Mouse (Mus musculus) adrenal gland, postnatal 4 days (tissue): ENCODE data around the gene Inpp5k. TPM values are rescaled to one million over a fixed set of nuclear protein-coding genes. Genes with fewer than 3 reads are reported as not detected.
"Not testable (repeated sequence)": the region's sequence is repeated elsewhere in the genome, so short reads cannot be mapped to it uniquely, and the experiment has no call there.

ENCODE experiments used
- DNase-seq, 2 experiments: peaks; one replicate each; pipeline ENCODE4 v3.0.0; 2021 to 2022; ENCODE audit warnings: low spot score in 2 of 2, mixed read lengths in 2 of 2
- total RNA-seq, 2 experiments: library from RNA; stranded (reverse); gene quantifications; 2 replicates each; pipeline ENCODE4 v1.2.3; 2021

The Inpp5k gene
- total RNA-seq, 2 experiments from 2014 or later, result 59.8 to 64.4 TPM

DNA sequence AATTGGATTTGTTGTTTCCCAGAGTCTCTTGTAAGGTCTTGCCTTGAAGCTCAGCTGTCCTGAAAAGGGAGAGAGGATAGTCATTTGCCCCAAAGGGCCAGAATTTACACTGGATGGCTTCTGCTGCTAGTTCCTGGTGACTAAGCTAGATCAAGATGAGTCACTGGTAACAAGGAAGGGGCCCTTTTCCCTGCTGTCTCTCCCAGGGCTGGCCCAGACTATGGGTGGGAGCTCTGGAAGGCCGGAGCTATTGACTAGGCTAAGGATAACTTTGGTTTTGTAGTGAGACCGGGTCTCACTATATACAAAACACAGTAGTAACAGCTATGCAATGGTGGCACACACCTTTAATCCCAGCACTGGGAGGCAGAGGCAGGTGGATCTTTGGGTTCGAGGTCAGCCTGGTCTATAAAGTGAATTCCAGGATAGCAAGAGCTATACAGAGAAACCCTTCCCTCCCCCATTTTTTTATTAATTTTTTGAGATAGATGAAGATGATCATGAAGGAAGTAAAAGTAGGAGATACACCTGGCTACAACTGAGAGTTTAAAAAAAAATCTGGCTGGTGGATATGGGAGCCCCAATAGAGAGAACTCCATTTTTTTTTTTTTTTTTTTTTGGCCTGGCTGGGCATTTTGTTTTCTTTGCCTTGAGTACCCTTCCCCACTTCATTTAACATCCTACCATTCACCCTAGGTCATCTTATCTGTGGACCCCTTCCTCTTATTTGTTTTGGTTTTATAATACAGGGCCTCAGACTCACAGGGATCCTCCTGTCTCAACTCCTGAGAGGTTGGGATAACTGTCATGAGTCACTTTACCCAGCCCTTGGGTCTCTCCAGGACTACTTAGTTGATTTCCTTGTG lies 47.3 kb downstream of the Inpp5k start:
- DNase-seq, result no peak

GRCm38 (mm10) chr11:75678747-75679438 lies 48.1 kb downstream of the Inpp5k start, which contains the start of gene Crk:
Gene Crk, plus strand, starts transcription at chr11:75679259.
- peak; percentile 96 to 97 for DNase-seq

DNA sequence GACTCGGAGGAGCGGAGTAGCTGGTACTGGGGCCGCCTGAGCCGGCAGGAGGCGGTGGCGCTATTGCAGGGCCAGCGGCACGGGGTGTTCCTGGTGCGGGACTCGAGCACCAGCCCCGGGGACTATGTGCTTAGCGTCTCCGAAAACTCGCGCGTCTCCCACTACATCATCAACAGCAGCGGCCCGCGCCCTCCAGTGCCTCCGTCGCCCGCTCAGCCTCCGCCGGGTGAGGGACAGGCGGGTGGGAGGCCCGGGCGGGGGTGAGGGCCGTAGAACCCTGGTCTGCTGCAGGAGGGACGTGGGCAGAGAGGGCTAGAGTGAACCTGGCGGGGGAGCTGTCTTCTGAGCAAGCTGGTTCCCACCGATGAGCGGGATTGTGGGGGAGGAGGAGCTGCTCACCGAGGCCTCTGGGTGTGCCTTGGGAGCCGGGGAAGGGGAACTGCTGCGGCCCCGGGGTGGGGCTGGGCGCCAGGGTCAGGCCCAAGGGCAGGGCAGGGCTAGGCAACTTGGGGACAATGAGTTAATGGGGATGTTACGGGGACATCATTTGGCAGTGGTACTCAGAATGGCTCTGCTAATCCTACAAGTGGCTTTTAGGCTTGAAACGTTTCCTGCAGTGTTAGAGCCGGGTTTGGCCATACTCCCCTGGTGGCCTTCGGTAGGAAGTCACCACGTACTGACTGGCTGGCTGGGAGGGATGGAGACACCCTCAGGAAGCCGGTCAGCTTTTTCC lies 48.8 kb downstream of the Inpp5k start:
- peak in 1 of 2 experiments; percentile 55 for DNase-seq

GRCm38 (mm10) chr11:75684462-75684861 lies 53.7 kb downstream of the Inpp5k start:
- no peak for DNase-seq

DNA sequence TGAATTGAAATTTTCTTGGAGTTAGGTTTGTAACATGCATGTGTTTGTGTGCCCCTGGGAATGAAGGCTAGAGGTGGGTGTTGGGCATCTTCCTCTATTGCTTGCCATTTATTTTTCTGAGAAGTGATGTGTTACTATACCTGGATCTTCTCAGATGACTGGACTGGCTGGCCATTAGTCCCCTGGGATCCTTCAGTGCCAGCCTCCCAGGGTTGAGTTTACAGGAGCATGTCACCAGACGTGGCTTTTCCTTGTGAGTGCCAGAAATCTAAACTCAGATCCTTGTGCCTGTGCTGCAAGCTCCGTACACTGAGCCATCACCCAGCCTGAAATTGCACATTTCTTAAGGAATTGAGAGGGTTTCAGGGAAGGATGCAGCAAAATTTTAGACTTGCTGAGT lies 54.2 kb downstream of the Inpp5k start:
- no peak for DNase-seq

GRCm38 (mm10) chr11:75687343-75687993 lies 56.7 kb downstream of the Inpp5k start:
- no peak for DNase-seq

DNA sequence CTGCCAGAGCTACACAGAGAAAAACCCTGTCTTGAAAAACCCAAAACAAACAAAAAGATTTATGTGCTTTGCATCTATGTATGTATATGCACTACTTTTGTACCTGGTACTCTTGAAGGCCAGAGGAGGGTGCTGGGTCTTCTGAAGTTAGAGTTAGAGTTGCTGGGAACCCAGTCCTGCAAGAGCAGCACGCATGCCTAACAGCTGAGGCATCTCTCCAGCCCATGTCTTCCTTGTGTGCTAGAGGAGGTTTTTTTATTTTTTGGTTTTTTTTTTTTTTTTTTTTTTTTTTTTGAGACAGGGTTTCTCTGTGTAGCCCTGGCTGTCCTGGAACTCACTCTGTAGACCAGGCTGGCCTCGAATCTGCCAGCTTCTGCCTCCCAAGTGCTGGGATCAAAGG lies 57.3 kb downstream of the Inpp5k start:
- DNase-seq, result no peak

DNA sequence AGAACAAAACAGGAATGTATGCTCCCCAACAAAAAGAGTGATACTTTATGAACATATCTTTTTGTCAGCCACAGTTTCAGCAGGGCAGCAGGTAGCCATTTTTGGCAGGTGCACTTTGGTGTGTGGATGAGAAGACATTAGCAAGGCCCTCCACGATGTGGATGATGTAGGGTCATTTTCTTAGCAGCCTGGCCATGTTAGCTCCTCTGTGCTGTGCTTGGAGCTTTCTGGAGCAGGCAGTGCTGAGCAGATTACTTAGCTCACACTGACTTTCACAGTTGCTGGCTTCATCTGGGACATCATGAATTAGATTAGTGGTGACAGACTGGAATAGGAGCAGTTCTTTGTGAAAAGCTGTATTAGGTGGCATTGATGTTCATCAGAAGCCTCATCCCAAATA lies 59.2 kb downstream of the Inpp5k start:
- no peak for DNase-seq

DNA sequence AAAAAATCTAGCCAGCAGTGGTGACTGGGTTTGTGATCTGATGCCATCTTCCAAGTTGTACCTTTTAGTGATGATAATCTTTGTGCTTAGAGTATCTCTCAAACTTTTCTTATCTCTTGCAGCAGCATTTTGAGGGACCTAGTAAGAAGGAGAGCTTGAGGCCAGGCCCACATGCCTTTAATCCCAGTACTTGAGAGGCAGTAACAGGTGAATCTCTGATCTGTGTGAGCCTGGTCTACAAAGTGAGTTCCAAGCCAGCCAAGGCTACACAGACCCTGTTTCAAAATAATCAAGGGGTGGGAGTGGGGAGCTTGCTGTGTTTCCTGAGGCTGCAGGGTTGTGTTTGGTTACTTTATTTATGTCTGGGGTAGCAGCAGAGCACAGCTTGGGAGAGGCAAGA lies 60.3 kb downstream of the Inpp5k start:
- no peak for DNase-seq

- no peak for DNase-seq
Measured at GRCm38 (mm10) chr11:75693570-75693969, 62.8 kb downstream of the Inpp5k start.

DNA sequence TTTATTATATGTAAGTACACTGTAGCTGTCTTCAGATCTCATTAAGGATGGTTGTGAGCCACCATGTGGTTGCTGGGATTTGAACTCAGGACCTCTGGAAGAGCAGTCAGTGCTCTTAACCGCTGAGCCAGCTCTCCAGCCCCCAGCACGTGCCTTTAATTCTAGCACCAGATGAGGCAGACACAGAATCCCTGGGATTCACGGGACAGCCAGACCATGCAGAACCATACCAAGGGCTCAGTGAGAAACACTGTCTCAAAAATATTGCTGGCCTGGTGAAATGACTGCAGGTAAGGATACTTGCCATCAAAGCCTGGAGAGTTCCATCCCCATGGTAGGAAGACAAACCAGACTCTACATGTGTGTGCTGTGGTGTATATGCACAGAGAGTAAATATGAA lies 66.7 kb downstream of the Inpp5k start:
- not testable (repeated sequence) for DNase-seq

Other genes with a start within 250 kb of the Inpp5k start
- 100 to 1,000 TPM in 1 of 2 experiments, 10 to 100 TPM in 1; 45.8 to 111 TPM for gene Serpinf1, start 208.3 kb upstream of the Inpp5k start, total RNA-seq
- 100 to 1,000 TPM in 1 of 2 experiments, 10 to 100 TPM in 1; 12.4 to 127 TPM for gene Serpinf2, start 191.4 kb upstream of the Inpp5k start, total RNA-seq
- 10 to 100 TPM; 18.1 to 18.4 TPM for gene Wdr81, start 176.3 kb upstream of the Inpp5k start, total RNA-seq
- 10 to 100 TPM; 12.9 to 17.8 TPM for gene Tlcd2, start 169.3 kb upstream of the Inpp5k start, total RNA-seq
- gene Prpf8, start 144.2 kb upstream of the Inpp5k start, total RNA-seq, result 100 to 1,000 TPM; 142 to 156 TPM
- 1 to 10 TPM; 7.7 to 8.5 TPM for gene Rilp, start 120.9 kb upstream of the Inpp5k start, total RNA-seq
- gene Scarf1, start 117.4 kb upstream of the Inpp5k start, total RNA-seq, result 10 to 100 TPM; 13.8 to 14.4 TPM
- 10 to 100 TPM; 24.2 to 33.0 TPM for gene Slc43a2, start 99.3 kb upstream of the Inpp5k start, total RNA-seq
- 100 to 1,000 TPM; 120 to 135 TPM for gene Pitpna, start 42.9 kb upstream of the Inpp5k start, total RNA-seq
- 100 to 1,000 TPM; 122 to 132 TPM for gene Myo1c, start 19.5 kb downstream of the Inpp5k start, total RNA-seq
- 100 to 1,000 TPM; 106 to 108 TPM for gene Crk, start 48.3 kb downstream of the Inpp5k start, total RNA-seq
- gene Ywhae, start 101.9 kb downstream of the Inpp5k start, total RNA-seq, result 100 to 1,000 TPM; 648 to 744 TPM
- 10 to 100 TPM; 30.9 to 35.2 TPM for gene Doc2b, start 165.1 kb downstream of the Inpp5k start, total RNA-seq